7 mouse cellular contexts compared by ENCODE assay signal in the genomic region with DNA sequence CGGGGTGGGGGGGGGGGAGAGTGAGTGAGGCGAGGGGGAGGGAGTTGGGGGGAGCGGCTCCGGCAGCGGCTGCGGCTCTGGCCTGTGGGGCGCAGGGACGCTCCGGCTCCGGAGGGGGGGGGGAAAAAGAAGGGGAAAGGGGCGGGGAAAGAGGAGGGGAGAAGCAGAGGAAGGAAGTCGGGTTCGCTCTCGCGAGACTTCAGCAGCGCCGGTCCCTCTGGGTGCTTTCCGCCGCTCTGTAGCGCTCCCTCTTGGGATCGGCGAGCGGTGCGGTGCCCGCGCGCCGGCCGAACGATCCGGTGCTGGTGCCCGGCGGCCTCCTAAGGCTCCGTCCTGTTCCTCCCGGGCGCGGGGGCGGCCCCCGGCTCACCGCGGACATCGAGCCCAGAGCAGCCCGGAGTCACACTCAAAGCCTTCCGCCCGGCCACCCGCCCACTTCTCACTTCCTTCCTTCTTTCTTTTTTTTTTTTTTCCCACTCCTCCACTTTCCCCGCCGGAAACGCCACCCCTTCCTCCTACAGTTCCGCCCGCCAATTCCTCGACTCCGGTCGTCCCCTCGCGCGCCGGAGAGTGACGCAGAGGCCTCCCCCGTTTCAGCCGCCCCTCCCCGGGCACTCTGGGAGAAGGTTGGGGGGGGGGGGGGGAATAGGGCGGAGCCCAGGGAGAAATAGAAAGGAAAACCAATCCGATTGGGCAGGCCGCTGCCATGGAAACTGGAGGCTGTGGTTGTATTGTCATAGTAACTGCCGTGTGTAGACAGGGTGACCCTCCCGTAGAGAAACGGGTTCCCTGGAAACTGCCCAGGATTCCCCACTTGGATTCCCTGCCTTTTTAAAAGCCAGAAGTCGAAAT. TPM values are rescaled to one million over a fixed set of nuclear protein-coding genes. Genes with fewer than 3 reads are reported as not detected.
DNase-seq lines count a peak whose midpoint lies in the region; ATAC-seq and TF ChIP-seq lines count a peak whose summit lies in the region.

No protein-coding gene starts in this region.

- no peaks in the 10 kb centered on the region for H3K27me3 ChIP-seq in intestine, postnatal 0 days (replicated peaks; ENCODE audit: control insufficient read depth, insufficient read depth, low read length)
- no peaks in the 10 kb centered on the region for H3K27me3 ChIP-seq in midbrain, embryonic 12.5 days
- H3K27me3 ChIP-seq in small intestine, adult 2 months (ENCODE audit: control insufficient read depth, insufficient read depth, low read length) = no peaks in the 10 kb centered on the region

- H3K9me3 ChIP-seq in intestine, postnatal 0 days (ENCODE audit: control insufficient read depth) = no peaks in the 10 kb centered on the region
- H3K9me3 ChIP-seq in midbrain, embryonic 12.5 days = no peaks in the 10 kb centered on the region

- peak overlapping the region; percentile 96 for H3K4me3 ChIP-seq in intestine, postnatal 0 days (ENCODE audit: low read depth, low read length)
- peak overlapping the region; percentile 82 for H3K4me3 ChIP-seq in midbrain, embryonic 12.5 days
- H3K4me3 ChIP-seq in small intestine, adult 2 months (ENCODE audit: low read depth, low read length) = peak overlapping the region; percentile 99

- peak; percentile 31; the same call in 1 of the 2 replicates for TF ChIP-seq CTCF in intestine, postnatal 0 days (IDR thresholded peaks at IDR 0.05; ENCODE audit: low read depth)
- no peak for TF ChIP-seq CTCF in small intestine, adult 2 months (IDR thresholded peaks at IDR 0.05; ENCODE audit: extremely low read depth, insufficient read length, insufficient replicate concordance, low read depth, low read length)

- ATAC-seq in intestine, postnatal 0 days = peak; percentile 88
- peak; percentile 87 for ATAC-seq in midbrain, embryonic 12.5 days (ENCODE audit: low FRiP score, low read depth)

- H3K4me2 ChIP-seq in intestine, postnatal 0 days (replicated peaks; ENCODE audit: low read depth) = peak overlapping the region; percentile 99
- H3K4me2 ChIP-seq in midbrain, embryonic 12.5 days (replicated peaks) = peak overlapping the region; percentile 87

- peak; percentile 95 for DNase-seq in adrenal gland, adult 8-10 months
- peak; percentile 99 for DNase-seq in embryo, embryonic 9.5 days (ENCODE audit: extremely low spot score)
- peak; percentile 40 for DNase-seq in gonadal fat pad, adult 2 months (ENCODE audit: low read depth)
- DNase-seq in left cerebral cortex, postnatal 4 days = peak; percentile 98

- peak overlapping the region; percentile 94 for H3K9ac ChIP-seq in intestine, postnatal 0 days (ENCODE audit: low read depth, low read length)
- H3K9ac ChIP-seq in midbrain, embryonic 12.5 days (replicated peaks) = peak overlapping the region; percentile 91

- no peaks in the 10 kb centered on the region for H3K36me3 ChIP-seq in intestine, postnatal 0 days (ENCODE audit: control insufficient read depth, insufficient read depth)
- H3K36me3 ChIP-seq in midbrain, embryonic 12.5 days = no peaks in the 10 kb centered on the region
- H3K36me3 ChIP-seq in small intestine, adult 2 months (ENCODE audit: control insufficient read depth, insufficient read depth, low read length) = peaks cover 4% of the 10 kb centered on the region; the same call in 1 of the 2 replicates

- intact Hi-C loops in left cerebral cortex, postnatal 4 days (cut with DNase I) = no loop called here

- TF ChIP-seq POLR2A in small intestine, adult 2 months (IDR thresholded peaks at IDR 0.05; ENCODE audit: low read depth, low read length) = peak; percentile 34; the same call in 1 of the 2 replicates

- H3K27ac ChIP-seq in intestine, postnatal 0 days (ENCODE audit: low read depth, low read length) = peak overlapping the region; percentile 100
- H3K27ac ChIP-seq in midbrain, embryonic 12.5 days (replicated peaks) = peak overlapping the region; percentile 98
- peak overlapping the region; percentile 99 for H3K27ac ChIP-seq in small intestine, adult 2 months (ENCODE audit: insufficient read depth, low read depth, low read length)

- H3K4me1 ChIP-seq in intestine, postnatal 0 days (replicated peaks; ENCODE audit: control insufficient read depth, insufficient read depth, low read length) = no peaks in the 10 kb centered on the region
- H3K4me1 ChIP-seq in midbrain, embryonic 12.5 days = peaks cover 14% of the 10 kb centered on the region
- no peaks in the 10 kb centered on the region for H3K4me1 ChIP-seq in small intestine, adult 2 months (ENCODE audit: control insufficient read depth, insufficient read depth, insufficient read length, low read length)

- WGBS in intestine, postnatal 0 days = 0% methylated on average over 49 of the region's 69 CpGs
- WGBS in midbrain, embryonic 12.5 days = under 1% methylated on average over 39 of the region's 69 CpGs
- under 1% methylated on average over 66 of the region's 69 CpGs for WGBS in small intestine, adult 2 months

RNA-seq across cellular contexts. Expression of a gene that starts 0.4 kb away (rescaled TPM):
- total RNA-seq in adrenal gland, adult 8-10 months (2022) = 10 to 100 TPM; 48.2 to 81.5 (median 69.6) TPM
- 33.9 and 39.9 TPM in 2 replicates for polyA plus RNA-seq in gonadal fat pad, adult 2 months (2012; rRNA removed)
- 11.4 and 12.3 TPM in 2 replicates for polyA plus RNA-seq in intestine, postnatal 0 days (2015; fragmentation: Nextera tagmentation; extraction: Ambion mirVana)
- total RNA-seq in left cerebral cortex, postnatal 4 days (2021) = 10 to 100 TPM; 80.8 to 84.8 TPM
- polyA plus RNA-seq in midbrain, embryonic 12.5 days (2016; fragmentation: Nextera tagmentation; extraction: Ambion mirVana) = 38.0 and 42.5 TPM in 2 replicates
- polyA plus RNA-seq in small intestine, adult 2 months (2012; rRNA removed) = 11.1 and 23.5 TPM in 2 replicates

RNA-seq across cellular contexts. Expression of a gene that starts 51.9 kb away (rescaled TPM):
- 1 to 10 TPM; 1.5 to 3.0 (median 2.2) TPM for total RNA-seq in adrenal gland, adult 8-10 months (2022)
- 1.1 and 1.2 TPM in 2 replicates for polyA plus RNA-seq in gonadal fat pad, adult 2 months (2012; rRNA removed)
- polyA plus RNA-seq in intestine, postnatal 0 days (2015; fragmentation: Nextera tagmentation; extraction: Ambion mirVana) = 0.78 and 1.1 TPM in 2 replicates
- total RNA-seq in left cerebral cortex, postnatal 4 days (2021) = 100 to 1,000 TPM; 152 to 155 TPM
- polyA plus RNA-seq in midbrain, embryonic 12.5 days (2016; fragmentation: Nextera tagmentation; extraction: Ambion mirVana) = 26.9 and 28.3 TPM in 2 replicates
- polyA plus RNA-seq in small intestine, adult 2 months (2012; rRNA removed) = 0.35 and 0.81 TPM in 2 replicates

Comparison
In these comparisons a context has a peak if more than half of its experiments do, and no peak if none do; other contexts are left out.
1. Peak in every context shown above with its lines: DNase-seq, ATAC-seq, H3K4me3 ChIP-seq and H3K27ac ChIP-seq.
2. DNase-seq: peak in every context shown above with its lines; median percentile 99 in embryo, embryonic 9.5 days; 98 in left cerebral cortex, postnatal 4 days; 95 in adrenal gland, adult 8-10 months; 40 in gonadal fat pad, adult 2 months.
3. RNA of a gene that starts 51.9 kb away (polyA plus RNA-seq): 26.9 to 28.3 TPM in midbrain, embryonic 12.5 days; 1.1 to 1.2 TPM in gonadal fat pad, adult 2 months, 0.78 to 1.1 TPM in intestine, postnatal 0 days and 0.35 to 0.81 TPM in small intestine, adult 2 months; every median in the first group is over 10 times any median in the second.